Mouse (Mus musculus) CH12.LX (cell line): Measurements from ENCODE around the gene 1700013G24Rik.

Experiments
- CHD1 ChIP-seq: IDR thresholded peaks from 2 replicates; pipeline ENCODE4 v1.6.1; 2012; ENCODE audit warnings: low read depth, low read length, improper control_type of control experiment, inconsistent platforms
- CTCF ChIP-seq, 2 experiments: IDR thresholded peaks in 1 of 2; conservative IDR thresholded peaks in 1 of 2; 2 replicates each; pipeline ENCODE4 v1.5.1; 2011 to 2012; ENCODE audit warnings: low read depth in 2 of 2, low read length in 2 of 2, improper control_type of control experiment in 1 of 2, inconsistent platforms in 1 of 2, mild to moderate bottlenecking in 1 of 2, moderate library complexity in 1 of 2
- EP300 ChIP-seq: IDR thresholded peaks from 2 replicates; pipeline ENCODE4 v1.6.1; 2011; ENCODE audit warnings: low read length, improper control_type of control experiment
- GABPA ChIP-seq: IDR thresholded peaks from 2 replicates; pipeline ENCODE4 v1.6.1; 2012; ENCODE audit warnings: low read depth, low read length, improper control_type of control experiment, inconsistent platforms; ENCODE audit not compliant: insufficient replicate concordance
- KAT2A ChIP-seq: IDR thresholded peaks from 2 replicates; pipeline ENCODE4 v1.6.1; 2012; ENCODE audit warnings: low read length, improper control_type of control experiment, inconsistent platforms; ENCODE audit not compliant: insufficient replicate concordance
- MAZ ChIP-seq: IDR thresholded peaks from 2 replicates; pipeline ENCODE4 v1.6.1; 2012; ENCODE audit warnings: low read depth, mild to moderate bottlenecking, inconsistent platforms, low read length, improper control_type of control experiment, moderate library complexity
- NRF1 ChIP-seq: IDR thresholded peaks from 2 replicates; pipeline ENCODE4 v1.6.1; 2014; ENCODE audit warnings: low read depth, mild to moderate bottlenecking, inconsistent platforms, low read length, improper control_type of control experiment, moderate library complexity
- POLR2A ChIP-seq: IDR thresholded peaks from 2 replicates; pipeline ENCODE4 v1.6.1; 2011; ENCODE audit warnings: low read depth, mild to moderate bottlenecking, improper control_type of control experiment, low read length
- USF1 ChIP-seq: IDR thresholded peaks from 2 replicates; pipeline ENCODE4 v1.6.1; 2014; ENCODE audit warnings: low read depth, mild to moderate bottlenecking, inconsistent platforms, low read length, improper control_type of control experiment

- TF ChIP-seq USF1 (no peak), KAT2A (no peak), POLR2A (no peak), EP300 (no peak), CHD1 (no peak), NRF1 (no peak), MAZ (no peak), CTCF (conservative IDR thresholded peaks at IDR 0.05 in 1 of 2, IDR thresholded peaks at IDR 0.05 in 1 of 2; ENCODE audit: low read depth in 2 of 2, low read length in 2 of 2) (no peak), GABPA (no peak)
Measured at GRCm38 (mm10) chr4:137479757-137480156, 26.7 kb downstream of the 1700013G24Rik start.
